Mouse (Mus musculus) cortical plate, adult 2 months (tissue): Measurements from ENCODE around the gene Gpr65. TPM values are rescaled to one million over a fixed set of nuclear protein-coding genes. Genes with fewer than 3 reads are reported as not detected.
"Not testable (repeated sequence)": the region's sequence is repeated elsewhere in the genome, so short reads cannot be mapped to it uniquely, and the experiment has no call there.

Experiments used
- H3K27ac ChIP-seq: fragments of 200-500 bp; 2 replicates; pipeline ENCODE4 v1.5.1; 2012; ENCODE audit warnings: low read length, control low read depth, inconsistent platforms; ENCODE audit not compliant: insufficient read depth
- H3K4me1 ChIP-seq: fragments of 200-500 bp; 2 replicates; pipeline ENCODE4 v1.6.1; 2011; ENCODE audit warnings: low read length; ENCODE audit not compliant: control insufficient read depth, insufficient read depth
- H3K4me3 ChIP-seq: fragments of 200-500 bp; 2 replicates; pipeline ENCODE4 v1.5.1; 2011; ENCODE audit warnings: mild to moderate bottlenecking, low read length, control low read depth; ENCODE audit not compliant: insufficient read depth
- CTCF ChIP-seq: fragments of 200-500 bp; IDR thresholded peaks from 2 replicates; pipeline ENCODE4 v1.5.1; 2011; ENCODE audit warnings: mild to moderate bottlenecking, control low read depth, low read length; ENCODE audit not compliant: insufficient read depth; ENCODE audit errors: extremely low read depth
- POLR2A ChIP-seq: fragments of 200-500 bp; IDR thresholded peaks from 2 replicates; pipeline ENCODE4 v1.6.1; 2011; ENCODE audit warnings: mild to moderate bottlenecking, low read length, control low read depth; ENCODE audit not compliant: insufficient read depth; ENCODE audit errors: extremely low read depth
- polyA plus RNA-seq: library from polyadenylated mRNA; depleted of rRNA; stranded (reverse); fragments of >200 nt; gene quantifications from 2 replicates; pipeline ENCODE4 v1.2.3, GENCODE M21; 2012; rRNA removed

Gpr65 gene
- polyA plus RNA-seq = 0.17 and 0.32 TPM in 2 replicates

DNA sequence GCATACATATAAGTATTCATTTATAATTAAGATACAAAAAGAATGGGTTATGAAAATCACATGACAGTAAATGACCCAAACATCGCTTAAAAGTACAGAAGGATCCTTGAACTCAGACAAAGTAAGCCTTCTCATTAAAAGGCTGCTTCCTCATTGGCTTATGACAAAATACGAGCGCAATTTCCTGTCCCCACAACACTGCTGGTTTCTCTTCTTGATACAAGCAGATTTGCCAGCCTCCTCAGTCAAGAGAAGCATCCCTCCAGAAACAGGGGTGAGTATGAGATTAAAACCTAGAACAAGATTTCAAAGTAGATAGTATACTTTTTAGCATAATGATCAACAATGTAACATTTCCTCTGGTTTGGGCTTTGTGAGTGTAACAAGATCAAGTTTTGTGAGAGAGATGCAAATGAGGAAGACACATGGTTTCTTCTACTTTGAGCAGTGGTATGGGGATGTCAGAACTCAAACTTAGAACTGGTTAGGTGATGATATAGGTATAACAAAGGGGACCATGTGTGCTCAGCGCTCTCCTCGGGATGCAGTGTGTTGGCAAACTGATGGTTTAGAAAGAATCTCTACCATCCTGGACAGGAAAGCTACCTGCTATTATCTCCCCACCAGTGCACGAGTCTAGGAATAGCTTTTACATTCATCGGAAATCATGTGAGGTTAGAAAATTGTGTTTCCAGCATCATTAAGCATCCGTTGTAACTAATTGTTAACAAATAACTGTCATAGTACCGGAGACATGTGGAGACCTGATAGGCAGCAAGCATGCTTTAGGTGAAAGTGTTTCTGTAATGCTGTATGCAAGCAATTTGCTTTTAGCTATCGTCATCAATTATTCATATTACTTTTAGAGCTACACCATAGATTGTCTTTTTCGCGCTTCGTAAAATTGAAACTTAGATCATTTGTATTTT is at the start of gene Gpr65:
Gene Gpr65 (plus strand): TSS at position 195 of the 929 bp plus-strand sequence.
- no peak for TF ChIP-seq POLR2A
- TF ChIP-seq CTCF = no peak
- Histone ChIP-seq H3K4me3 (no peak within 1 kb of the TSS), H3K27ac (no peak within 1 kb of the TSS), H3K4me1 (no peaks in the 10 kb centered on the region)

DNA sequence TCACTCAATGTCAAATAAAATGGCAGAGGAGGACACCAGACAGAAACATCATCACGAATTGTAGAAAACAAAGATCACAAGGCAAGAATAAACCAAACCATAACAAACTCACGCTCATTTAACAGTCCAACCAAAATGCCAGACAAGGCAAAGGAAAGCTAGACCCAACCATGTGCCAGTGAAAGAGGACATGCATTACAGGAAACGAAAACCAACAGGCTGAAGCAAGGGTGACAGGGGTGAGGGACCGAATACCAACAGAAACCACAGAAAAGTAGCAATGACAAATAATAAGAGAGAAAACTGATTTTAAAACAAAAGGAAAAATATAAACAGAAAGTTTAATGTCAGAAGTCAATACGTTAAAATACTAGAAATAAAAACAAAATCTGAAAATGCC is 45.1 kb upstream of the Gpr65 start:
- H3K27ac ChIP-seq = no peak overlapping the region
- H3K4me3 ChIP-seq = no peak overlapping the region
- no peaks in the 10 kb centered on the region for H3K4me1 ChIP-seq
- no peak for TF ChIP-seq CTCF
- no peak for TF ChIP-seq POLR2A

DNA sequence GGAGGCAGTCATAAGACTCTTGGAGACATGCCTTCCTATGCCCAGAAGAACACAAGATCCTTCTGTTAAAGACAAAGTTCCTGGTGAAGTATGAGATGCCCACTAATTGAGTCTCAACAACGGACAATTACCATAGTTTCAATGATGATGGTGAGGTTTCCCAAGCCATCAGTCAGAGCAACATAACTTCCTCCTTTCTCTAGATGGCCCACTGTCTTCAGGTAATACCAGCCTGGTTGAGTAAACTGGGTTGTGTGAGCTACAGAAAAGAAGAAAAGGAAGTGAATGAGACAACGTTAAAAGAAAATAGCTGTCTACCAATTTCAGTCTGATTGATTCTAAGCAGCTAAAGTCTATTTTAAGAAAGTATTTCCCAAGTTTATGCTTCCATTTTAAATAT is 41.4 kb upstream of the Gpr65 start:
- no peak overlapping the region for H3K4me3 ChIP-seq
- H3K27ac ChIP-seq = no peak overlapping the region
- no peak for TF ChIP-seq POLR2A
- H3K4me1 ChIP-seq = no peaks in the 10 kb centered on the region

DNA sequence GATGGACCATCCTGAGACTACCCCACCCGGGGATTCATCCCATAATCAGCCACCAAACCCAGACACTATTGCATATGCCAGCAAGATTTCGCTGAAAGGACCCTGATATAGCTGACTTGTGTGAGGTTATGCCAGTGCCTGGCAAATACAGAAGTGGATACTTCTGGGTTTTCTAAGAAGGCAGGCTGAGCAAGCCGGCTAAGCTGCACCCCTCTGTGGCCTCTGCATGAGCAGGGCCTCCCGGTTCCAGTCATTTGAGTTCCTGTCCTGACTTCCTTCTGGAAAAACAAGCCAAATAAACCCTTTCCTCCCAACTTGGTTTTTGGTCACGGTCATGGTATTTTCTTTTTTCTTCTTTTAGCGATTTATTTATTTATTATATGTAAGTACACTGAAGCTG is 30.0 kb upstream of the Gpr65 start:
- not testable (repeated sequence) for H3K4me3 ChIP-seq, H3K27ac ChIP-seq, H3K4me1 ChIP-seq

DNA sequence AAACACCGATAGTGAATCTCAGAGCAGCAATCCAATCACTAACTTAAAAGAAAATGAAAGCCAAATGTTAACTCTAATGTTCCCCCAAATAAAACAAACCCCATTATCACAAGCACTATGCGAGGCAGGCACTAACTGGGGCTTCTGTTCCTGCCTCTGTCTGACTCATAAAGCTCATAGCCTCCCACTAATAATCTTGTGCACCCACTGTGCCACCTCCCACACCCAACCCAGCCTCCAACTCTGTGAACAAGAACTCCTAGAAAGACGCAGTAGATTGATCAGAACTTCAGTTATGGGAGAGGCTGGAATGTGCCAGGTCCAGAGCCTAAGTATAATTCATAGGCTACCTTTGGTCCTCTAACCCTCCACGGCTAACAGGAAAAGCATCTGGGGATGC is 24.3 kb upstream of the Gpr65 start:
- no peaks in the 10 kb centered on the region; the same call in 1 of the 2 replicates for H3K4me1 ChIP-seq
- H3K4me3 ChIP-seq = no peak overlapping the region
- no peak overlapping the region for H3K27ac ChIP-seq
- TF ChIP-seq POLR2A (no peak), CTCF (no peak)

DNA sequence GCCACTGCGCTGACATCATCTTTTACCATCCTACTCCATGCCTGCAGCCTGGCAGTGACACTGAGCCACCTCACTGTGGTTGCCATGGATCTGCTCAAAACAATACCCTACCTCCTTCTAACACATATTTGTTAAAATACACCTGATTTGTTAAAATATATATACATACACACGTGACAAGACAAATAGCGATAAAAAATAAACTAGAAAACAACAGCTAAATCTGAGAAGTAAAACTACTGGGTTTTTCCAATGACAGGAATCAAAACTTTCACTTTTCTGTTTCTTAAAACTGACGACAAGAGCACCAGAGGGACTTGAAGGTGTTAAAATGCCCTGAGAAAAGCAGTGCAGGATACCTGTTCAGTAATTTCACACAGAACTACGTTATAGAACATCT is 23.6 kb upstream of the Gpr65 start:
- Histone ChIP-seq H3K27ac (no peak overlapping the region), H3K4me1 (no peaks in the 10 kb centered on the region; the same call in 1 of the 2 replicates), H3K4me3 (no peak overlapping the region)
- TF ChIP-seq CTCF (no peak), POLR2A (no peak)

DNA sequence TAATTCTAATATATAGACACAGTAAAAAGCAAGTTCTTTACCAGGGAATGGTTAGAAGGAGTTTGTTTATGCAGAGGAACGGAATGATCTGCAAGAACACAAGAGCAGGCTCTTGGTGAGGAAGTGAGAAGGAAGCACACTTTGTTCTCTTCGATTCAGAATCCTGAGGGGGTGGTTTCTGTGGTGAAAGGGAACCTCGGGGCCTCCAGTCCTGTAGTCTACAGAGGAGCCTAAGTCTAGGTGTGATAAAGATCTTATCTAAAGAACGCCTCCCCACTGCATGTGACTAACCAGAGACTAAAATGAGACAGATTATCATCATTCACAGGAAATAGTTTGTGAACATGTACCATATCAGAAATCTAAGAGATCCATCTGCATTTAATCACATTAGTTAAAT is 21.6 kb upstream of the Gpr65 start:
- no peak overlapping the region for H3K27ac ChIP-seq
- no peaks in the 10 kb centered on the region; the same call in 1 of the 2 replicates for H3K4me1 ChIP-seq
- no peak for TF ChIP-seq POLR2A
- no peak for TF ChIP-seq CTCF
- no peak overlapping the region for H3K4me3 ChIP-seq

DNA sequence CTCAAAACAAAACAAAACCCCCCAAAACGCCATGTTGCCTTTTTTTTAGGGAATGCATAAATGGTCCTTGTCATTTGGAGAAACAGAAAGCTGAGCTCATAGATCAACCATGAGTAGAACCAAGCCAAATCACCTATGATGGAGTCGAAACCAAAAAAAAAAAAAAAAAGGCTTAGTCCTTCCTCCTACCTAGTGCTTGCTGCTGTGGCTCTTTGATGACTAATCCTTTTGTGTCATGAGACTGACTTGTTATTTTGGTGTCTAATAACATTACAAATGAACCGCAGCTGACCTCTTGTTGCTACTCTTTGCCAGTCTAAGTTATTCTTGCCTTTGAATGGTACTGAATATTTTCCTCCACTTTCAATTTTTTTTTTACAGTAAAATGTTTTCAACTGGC is 18.8 kb upstream of the Gpr65 start:
- Histone ChIP-seq H3K4me3 (no peak overlapping the region), H3K27ac (no peak overlapping the region), H3K4me1 (no peaks in the 10 kb centered on the region; the same call in 1 of the 2 replicates)
- TF ChIP-seq CTCF = no peak
- no peak for TF ChIP-seq POLR2A

DNA sequence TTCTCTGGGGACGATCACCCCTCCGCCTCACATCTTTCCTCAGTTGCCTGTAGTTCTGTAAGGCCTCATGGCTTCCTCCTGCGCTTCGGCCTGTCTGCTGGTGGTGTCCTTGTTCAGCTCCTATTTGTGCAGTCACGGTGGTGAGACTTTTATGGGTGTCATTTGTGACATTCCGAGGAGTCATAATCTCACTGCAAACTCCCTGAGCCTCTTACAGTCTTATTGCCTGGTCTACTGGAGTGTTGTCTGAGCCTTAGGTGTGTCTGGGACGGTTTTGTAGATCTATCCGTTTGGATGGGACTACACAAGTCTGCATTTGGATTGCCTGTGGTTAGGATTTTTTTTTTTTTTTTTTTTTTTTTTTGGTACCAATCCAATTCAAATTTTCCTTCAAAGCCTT is 18.1 kb upstream of the Gpr65 start:
- Histone ChIP-seq H3K4me1 (no peaks in the 10 kb centered on the region; the same call in 1 of the 2 replicates), H3K27ac (no peak overlapping the region), H3K4me3 (no peak overlapping the region)
- no peak for TF ChIP-seq CTCF
- TF ChIP-seq POLR2A = no peak

DNA sequence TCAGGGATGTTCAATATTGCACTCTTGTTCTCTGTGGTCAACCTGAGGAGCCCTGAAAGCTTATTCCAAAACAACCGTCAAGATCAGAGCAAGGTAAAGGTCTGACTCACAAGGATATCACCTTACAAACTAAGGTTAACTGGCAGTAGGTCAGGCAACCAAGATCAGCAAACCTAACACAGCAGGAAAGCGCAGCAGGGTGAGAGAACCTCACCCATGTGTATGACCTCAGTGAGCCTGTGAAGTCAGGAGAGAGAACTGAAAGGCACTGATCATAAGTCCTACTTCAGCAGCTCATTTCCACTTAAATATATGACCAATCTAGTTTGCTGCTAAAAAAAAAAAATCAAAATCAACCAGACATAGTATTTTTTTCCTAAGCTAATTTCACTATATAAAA is 16.0 kb upstream of the Gpr65 start:
- no peak overlapping the region for H3K27ac ChIP-seq
- no peak overlapping the region for H3K4me3 ChIP-seq
- H3K4me1 ChIP-seq = no peaks in the 10 kb centered on the region; the same call in 1 of the 2 replicates
- TF ChIP-seq CTCF (no peak), POLR2A (no peak)
